Comparison of ENCODE assay signal across 24 mouse cellular contexts in genomic region chr5:108450837-108451540, GRCm38 (mm10). TPM values are rescaled to one million over a fixed set of nuclear protein-coding genes. Genes with fewer than 3 reads are reported as not detected.
A peak's percentile ranks its signal among the peaks of the same experiment; 100 is the strongest.
DNase-seq lines count a peak whose midpoint lies in the region; ATAC-seq and TF ChIP-seq lines count a peak whose summit lies in the region.
"Had no signal": no experiment of that assay in that cellular context is flagged by ENCODE, and none has a peak within 500 bp of the region (broad histone marks: within the 10 kb centered on the region; RNA-seq: fewer than 3 reads in every experiment).

No protein-coding gene starts in this region.

- no peak overlapping the region for H3K9ac ChIP-seq in kidney, embryonic 15.5 days
- H3K9ac ChIP-seq in liver, adult 2 months (ENCODE audit: low read depth, low read length) = no peak overlapping the region
- no peak overlapping the region for H3K9ac ChIP-seq in liver, embryonic 11.5 days (ENCODE audit: low read depth, low read length)
- H3K9ac ChIP-seq in midbrain, embryonic 11.5 days (ENCODE audit: low read length) = no peak overlapping the region
- H3K9ac ChIP-seq in midbrain, embryonic 13.5 days (replicated peaks) = no peak overlapping the region
- H3K9ac ChIP-seq: embryonic facial prominence, embryonic 12.5 days; forebrain, embryonic 13.5 days; forebrain, embryonic 15.5 days had no signal

- no peak overlapping the region for H3K4me2 ChIP-seq in kidney, embryonic 15.5 days
- H3K4me2 ChIP-seq in liver, embryonic 11.5 days = no peak overlapping the region
- no peak overlapping the region for H3K4me2 ChIP-seq in midbrain, embryonic 11.5 days
- H3K4me2 ChIP-seq in midbrain, embryonic 13.5 days (replicated peaks) = no peak overlapping the region
- H3K4me2 ChIP-seq: embryonic facial prominence, embryonic 12.5 days; forebrain, embryonic 13.5 days; forebrain, embryonic 15.5 days had no signal

- DNase-seq in kidney, adult 9 months = peak; percentile 53
- peak; percentile 73 for DNase-seq in liver, adult 2 months (ENCODE audit: extremely low read depth, low read depth, low spot score)
- no peak for DNase-seq in liver, embryonic 11.5 days (ENCODE audit: low spot score)
- DNase-seq in midbrain, embryonic 11.5 days (ENCODE audit: low spot score, missing footprints) = peak; percentile 53
- DNase-seq in B cell, adult 2 months = no peak
- DNase-seq: adrenal gland, adult 8-10 months; adrenal gland, postnatal 14 days; adrenal gland, postnatal 36 days; cerebellum, adult 11-12 months; cerebellum, adult 2 months; cerebellum, adult 9-10 months; cerebellum, postnatal 10 days; cerebellum, postnatal 25 days had no signal

- H3K27me3 ChIP-seq in kidney, embryonic 15.5 days = peaks cover 12% of the 10 kb centered on the region; the same call in 1 of the 2 replicates
- no peaks in the 10 kb centered on the region for H3K27me3 ChIP-seq in liver, adult 2 months (ENCODE audit: control insufficient read depth, insufficient read depth, low read length)
- H3K27me3 ChIP-seq in liver, embryonic 11.5 days (replicated peaks; ENCODE audit: control insufficient read depth, insufficient read depth, low read length) = no peaks in the 10 kb centered on the region
- H3K27me3 ChIP-seq in midbrain, embryonic 11.5 days (ENCODE audit: control insufficient read depth, insufficient read depth, low read length) = no peaks in the 10 kb centered on the region; the same call in 1 of the 2 replicates
- H3K27me3 ChIP-seq in midbrain, embryonic 13.5 days = peaks cover 31% of the 10 kb centered on the region

- H3K36me3 ChIP-seq in kidney, embryonic 15.5 days = no peaks in the 10 kb centered on the region
- H3K36me3 ChIP-seq in liver, adult 2 months (ENCODE audit: control insufficient read depth, insufficient read depth, low read length) = no peaks in the 10 kb centered on the region
- H3K36me3 ChIP-seq in liver, embryonic 11.5 days (ENCODE audit: control insufficient read depth, insufficient read depth, low read length) = no peaks in the 10 kb centered on the region
- H3K36me3 ChIP-seq in midbrain, embryonic 11.5 days (ENCODE audit: control insufficient read depth, insufficient read depth, low read length) = no peaks in the 10 kb centered on the region
- no peaks in the 10 kb centered on the region for H3K36me3 ChIP-seq in midbrain, embryonic 13.5 days
- H3K36me3 ChIP-seq: embryonic facial prominence, embryonic 10.5 days; embryonic facial prominence, embryonic 12.5 days; forebrain, embryonic 15.5 days; G1E had no signal

- TF ChIP-seq CTCF in liver, adult 2 months (IDR thresholded peaks at IDR 0.05; ENCODE audit: low read depth, low read length) = no peak

- TF ChIP-seq POLR2A in liver, adult 2 months (IDR thresholded peaks at IDR 0.05; ENCODE audit: extremely low read depth, insufficient read depth, low read length) = no peak

- H3K79me2 ChIP-seq in liver, adult 2 months (ENCODE audit: control insufficient read depth, insufficient read depth, low read length) = no peaks in the 10 kb centered on the region

- H3K4me3 ChIP-seq in kidney, embryonic 15.5 days (replicated peaks) = no peak overlapping the region
- H3K4me3 ChIP-seq in liver, adult 2 months (ENCODE audit: insufficient read depth, low read depth, low read length) = no peak overlapping the region
- H3K4me3 ChIP-seq in liver, embryonic 11.5 days (ENCODE audit: low read depth, low read length) = no peak overlapping the region
- no peak overlapping the region for H3K4me3 ChIP-seq in midbrain, embryonic 11.5 days (ENCODE audit: low read depth, low read length)
- no peak overlapping the region for H3K4me3 ChIP-seq in midbrain, embryonic 13.5 days (replicated peaks)
- H3K4me3 ChIP-seq: embryonic facial prominence, embryonic 10.5 days; embryonic facial prominence, embryonic 12.5 days; forebrain, embryonic 13.5 days; forebrain, embryonic 15.5 days had no signal

- H3K9me3 ChIP-seq in kidney, embryonic 15.5 days (replicated peaks) = no peaks in the 10 kb centered on the region
- no peaks in the 10 kb centered on the region for H3K9me3 ChIP-seq in liver, embryonic 11.5 days (ENCODE audit: control insufficient read depth, low read length)
- no peaks in the 10 kb centered on the region for H3K9me3 ChIP-seq in midbrain, embryonic 11.5 days (ENCODE audit: control insufficient read depth, low read length)
- no peaks in the 10 kb centered on the region for H3K9me3 ChIP-seq in midbrain, embryonic 13.5 days
- H3K9me3 ChIP-seq: embryonic facial prominence, embryonic 10.5 days; embryonic facial prominence, embryonic 12.5 days; forebrain, embryonic 13.5 days; forebrain, embryonic 15.5 days; G1E had no signal

- H3K27ac ChIP-seq in kidney, embryonic 15.5 days = no peak overlapping the region
- peak overlapping the region; percentile 95 for H3K27ac ChIP-seq in liver, adult 2 months (replicated peaks; ENCODE audit: insufficient read depth, low read depth, low read length)
- H3K27ac ChIP-seq in liver, embryonic 11.5 days (ENCODE audit: low read depth, low read length) = no peak overlapping the region
- no peak overlapping the region for H3K27ac ChIP-seq in midbrain, embryonic 11.5 days (ENCODE audit: low read depth, low read length)
- no peak overlapping the region for H3K27ac ChIP-seq in midbrain, embryonic 13.5 days
- H3K27ac ChIP-seq: embryonic facial prominence, embryonic 10.5 days; embryonic facial prominence, embryonic 12.5 days; forebrain, embryonic 13.5 days; forebrain, embryonic 15.5 days had no signal

- peaks cover 13% of the 10 kb centered on the region for H3K4me1 ChIP-seq in kidney, embryonic 15.5 days
- H3K4me1 ChIP-seq in liver, adult 2 months (ENCODE audit: control insufficient read depth, insufficient read depth, low read length) = peaks cover 24% of the 10 kb centered on the region
- H3K4me1 ChIP-seq in liver, embryonic 11.5 days (replicated peaks; ENCODE audit: control insufficient read depth, insufficient read depth, low read length) = peaks cover 14% of the 10 kb centered on the region
- peaks cover 2% of the 10 kb centered on the region; the same call in 1 of the 2 replicates for H3K4me1 ChIP-seq in midbrain, embryonic 11.5 days (ENCODE audit: control insufficient read depth, insufficient read depth, low read length)
- peaks cover 7% of the 10 kb centered on the region for H3K4me1 ChIP-seq in midbrain, embryonic 13.5 days (replicated peaks)
- H3K4me1 ChIP-seq: forebrain, embryonic 15.5 days had no signal

- ATAC-seq in kidney, embryonic 15.5 days (replicated peaks; ENCODE audit: low FRiP score) = no peak
- no peak for ATAC-seq in liver, embryonic 11.5 days (replicated peaks; ENCODE audit: low FRiP score)
- ATAC-seq in midbrain, embryonic 11.5 days (ENCODE audit: low FRiP score) = no peak
- ATAC-seq in midbrain, embryonic 13.5 days = no peak
- ATAC-seq: activated CD4-positive, CD25-positive, alpha-beta regulatory T cell, adult 4 months; CD4-positive, CD25-positive, alpha-beta regulatory T cell, adult 4 months; forebrain, embryonic 13.5 days; forebrain, embryonic 15.5 days; Patski had no signal

- 82% methylated on average over 8 of the region's 8 CpGs for WGBS in kidney, embryonic 15.5 days
- WGBS in liver, adult 2 months = 32% methylated on average over 8 of the region's 8 CpGs
- 72% methylated on average over 8 of the region's 8 CpGs for WGBS in liver, embryonic 11.5 days
- WGBS in midbrain, embryonic 11.5 days = 81% methylated on average over 8 of the region's 8 CpGs
- 84% methylated on average over 8 of the region's 8 CpGs for WGBS in midbrain, embryonic 13.5 days

RNA-seq across cellular contexts. Expression of gene Mfsd7a, which starts 2.3 kb away (rescaled TPM):
- polyA plus RNA-seq in kidney, embryonic 15.5 days (2015; fragmentation: Nextera tagmentation; extraction: Ambion mirVana) = 0.58 and 0.70 TPM in 2 replicates
- 1.9 and 3.0 TPM in 2 replicates for total RNA-seq in liver, adult 2 months (2014; rRNA removed)
- polyA plus RNA-seq in liver, adult 2 months (2012; rRNA removed) = 2.6 and 4.7 TPM in 2 replicates
- polyA plus RNA-seq in liver, embryonic 11.5 days (2014; fragmentation: Nextera tagmentation; extraction: Ambion mirVana) = 0.12 TPM in 1 of 2 replicates, not detected in the other
- polyA plus RNA-seq in midbrain, embryonic 11.5 days (2014; fragmentation: Nextera tagmentation; extraction: Ambion mirVana) = 0.18 TPM in 1 of 2 replicates, not detected in the other
- polyA plus RNA-seq in midbrain, embryonic 13.5 days (2015; fragmentation: Nextera tagmentation; extraction: Ambion mirVana) = 0.10 TPM in 1 of 2 replicates, not detected in the other
- total RNA-seq: CH12.LX had no signal
- polyA plus RNA-seq: activated CD4-positive, CD25-positive, alpha-beta regulatory T cell, adult 4 months; CD4-positive, CD25-positive, alpha-beta regulatory T cell, adult 4 months; G1E had no signal

RNA-seq across cellular contexts. Expression of gene Pcgf3, which starts 10.0 kb away (rescaled TPM):
- polyA plus RNA-seq in kidney, embryonic 15.5 days (2015; fragmentation: Nextera tagmentation; extraction: Ambion mirVana) = 19.0 and 21.4 TPM in 2 replicates
- total RNA-seq in liver, adult 2 months (2014; rRNA removed) = 11.4 and 13.3 TPM in 2 replicates
- polyA plus RNA-seq in liver, adult 2 months (2012; rRNA removed) = 4.5 and 5.6 TPM in 2 replicates
- 17.6 and 19.6 TPM in 2 replicates for polyA plus RNA-seq in liver, embryonic 11.5 days (2014; fragmentation: Nextera tagmentation; extraction: Ambion mirVana)
- 29.2 and 34.0 TPM in 2 replicates for polyA plus RNA-seq in midbrain, embryonic 11.5 days (2014; fragmentation: Nextera tagmentation; extraction: Ambion mirVana)
- 31.7 and 35.4 TPM in 2 replicates for polyA plus RNA-seq in midbrain, embryonic 13.5 days (2015; fragmentation: Nextera tagmentation; extraction: Ambion mirVana)

RNA-seq across cellular contexts. Expression of gene Atp5k, which starts 16.7 kb away (rescaled TPM):
- polyA plus RNA-seq in kidney, embryonic 15.5 days (2015; fragmentation: Nextera tagmentation; extraction: Ambion mirVana) = 446 and 492 TPM in 2 replicates
- total RNA-seq in liver, adult 2 months (2014; rRNA removed) = 438 and 500 TPM in 2 replicates
- polyA plus RNA-seq in liver, adult 2 months (2012; rRNA removed) = 65.2 and 73.2 TPM in 2 replicates
- 419 and 473 TPM in 2 replicates for polyA plus RNA-seq in liver, embryonic 11.5 days (2014; fragmentation: Nextera tagmentation; extraction: Ambion mirVana)
- polyA plus RNA-seq in midbrain, embryonic 11.5 days (2014; fragmentation: Nextera tagmentation; extraction: Ambion mirVana) = 392 and 433 TPM in 2 replicates
- polyA plus RNA-seq in midbrain, embryonic 13.5 days (2015; fragmentation: Nextera tagmentation; extraction: Ambion mirVana) = 433 and 451 TPM in 2 replicates

Comparison
In these comparisons a context has a peak if more than half of its experiments do, and no peak if none do; other contexts are left out.
1. DNase-seq: peak in kidney, adult 9 months (single experiment), liver, adult 2 months (single experiment) and midbrain, embryonic 11.5 days (single experiment); none in liver, embryonic 11.5 days (single experiment) and B cell, adult 2 months (0 of 2).